Mouse (Mus musculus) urinary bladder, postnatal 14 days (tissue): ENCODE measurements around the gene Usp54.

Experiments used
- DNase-seq: peaks from one replicate; pipeline ENCODE4 v3.0.0; 2021; ENCODE audit warnings: low spot score

Gene Usp54

GRCm38 (mm10) chr14:20640644-20641437 lies at the start of gene Usp54:
TSS of gene Usp54 (minus strand) at chr14:20641063.
- DNase-seq, result peak; percentile 98

- no peak for DNase-seq
These were observed 48.1 kb upstream of the Usp54 start for GRCm38 (mm10) chr14:20689009-20689408.

GRCm38 (mm10) chr14:20686576-20686975 lies 45.7 kb upstream of the Usp54 start:
- DNase-seq, result no peak

GRCm38 (mm10) chr14:20682498-20682897 lies 41.6 kb upstream of the Usp54 start:
- DNase-seq, result no peak

- DNase-seq, result no peak
These were observed 40.9 kb upstream of the Usp54 start for GRCm38 (mm10) chr14:20681742-20682141.

- DNase-seq, result no peak
These were observed 37.0 kb upstream of the Usp54 start for GRCm38 (mm10) chr14:20677906-20678305.

- peak; percentile 99 for DNase-seq
These were observed 33.4 kb upstream of the Usp54 start, which contains the start of gene Sec24c for GRCm38 (mm10) chr14:20674064-20674833. TSS of gene Sec24c (plus strand) at chr14:20674308.

- peak; percentile 24 for DNase-seq
These were observed 32.8 kb upstream of the Usp54 start for GRCm38 (mm10) chr14:20673735-20674063.

GRCm38 (mm10) chr14:20672990-20673389 lies 32.1 kb upstream of the Usp54 start:
- peak; percentile 42 for DNase-seq

GRCm38 (mm10) chr14:20668154-20668810 lies 27.4 kb upstream of the Usp54 start, which contains the start of gene Synpo2l:
TSS of gene Synpo2l (minus strand) at chr14:20668354.
- DNase-seq, result no peak

- DNase-seq, result no peak
These were observed 26.6 kb upstream of the Usp54 start for GRCm38 (mm10) chr14:20667469-20667868.

- DNase-seq, result no peak
These were observed 23.6 kb upstream of the Usp54 start for GRCm38 (mm10) chr14:20664436-20664835.

- no peak for DNase-seq
These were observed 22.7 kb upstream of the Usp54 start for GRCm38 (mm10) chr14:20663601-20664000.

- no peak for DNase-seq
These were observed 21.9 kb upstream of the Usp54 start for GRCm38 (mm10) chr14:20662740-20663139.

- DNase-seq, result no peak
These were observed 20.9 kb upstream of the Usp54 start for GRCm38 (mm10) chr14:20661661-20662331.

GRCm38 (mm10) chr14:20660827-20661660 lies 20.2 kb upstream of the Usp54 start:
- DNase-seq, result peak; percentile 96

GRCm38 (mm10) chr14:20659687-20660086 lies 18.8 kb upstream of the Usp54 start:
- no peak for DNase-seq

- no peak for DNase-seq
These were observed 18.0 kb upstream of the Usp54 start for GRCm38 (mm10) chr14:20658902-20659301.

GRCm38 (mm10) chr14:20658326-20658725 lies 17.5 kb upstream of the Usp54 start:
- peak; percentile 46 for DNase-seq

GRCm38 (mm10) chr14:20656361-20656760 lies 15.5 kb upstream of the Usp54 start, which contains the start of gene Myoz1:
TSS of gene Myoz1 (minus strand) at chr14:20656540.
- DNase-seq, result no peak

- no peak for DNase-seq
These were observed 14.9 kb upstream of the Usp54 start for GRCm38 (mm10) chr14:20655731-20656130.
